Mouse (Mus musculus): Measurements from ENCODE around the gene Vps13c. TPM values are rescaled to one million over a fixed set of nuclear protein-coding genes. Genes with fewer than 3 reads are reported as not detected.
A peak's percentile ranks its signal among the peaks of the same experiment; 100 is the strongest.

Gene Vps13c
- polyA plus RNA-seq, 1 experiment from 2014 or later = 3.9 TPM

- Histone ChIP-seq H3K27me3 (no peaks in the 10 kb centered on the region), H3K4me3 (replicated peaks) (no peak overlapping the region), H3K9me3 (replicated peaks) (no peaks in the 10 kb centered on the region), H3K4me2 (replicated peaks) (no peak overlapping the region), H3K36me3 (peaks cover under 1% of the 10 kb centered on the region; the same call in 1 of the 2 replicates), H3K4me1 (no peaks in the 10 kb centered on the region), H3K9ac (no peak overlapping the region), H3K27ac (replicated peaks) (no peak overlapping the region)
- ATAC-seq (ENCODE audit: insufficient number of reproducible peaks, low FRiP score, low TSS enrichment, low read depth) = no peak
- WGBS = 90% methylated on average over 5 of the region's 5 CpGs
These were observed 23.1 kb downstream of the Vps13c start for GRCm38 (mm10) chr9:67863332-67863731.

- Histone ChIP-seq H3K9ac (no peak overlapping the region), H3K36me3 (no peaks in the 10 kb centered on the region), H3K9me3 (replicated peaks) (no peaks in the 10 kb centered on the region), H3K4me3 (replicated peaks) (no peak overlapping the region), H3K27ac (replicated peaks) (no peak overlapping the region), H3K4me1 (no peaks in the 10 kb centered on the region), H3K27me3 (no peaks in the 10 kb centered on the region), H3K4me2 (replicated peaks) (no peak overlapping the region)
- 46% methylated on average over 4 of the region's 4 CpGs for WGBS
- no peak for ATAC-seq (ENCODE audit: insufficient number of reproducible peaks, low FRiP score, low TSS enrichment, low read depth)
These were observed 23.8 kb downstream of the Vps13c start for GRCm38 (mm10) chr9:67864011-67864410.

- Histone ChIP-seq H3K4me1 (no peaks in the 10 kb centered on the region), H3K27ac (replicated peaks) (no peak overlapping the region), H3K4me2 (replicated peaks) (no peak overlapping the region), H3K9ac (no peak overlapping the region), H3K36me3 (no peaks in the 10 kb centered on the region), H3K4me3 (replicated peaks) (no peak overlapping the region), H3K9me3 (replicated peaks) (no peaks in the 10 kb centered on the region), H3K27me3 (no peaks in the 10 kb centered on the region)
- 34% methylated on average over 7 of the region's 7 CpGs for WGBS
- no peak for ATAC-seq (ENCODE audit: insufficient number of reproducible peaks, low FRiP score, low TSS enrichment, low read depth)
These were observed 25.2 kb downstream of the Vps13c start for GRCm38 (mm10) chr9:67865411-67865810.

GRCm38 (mm10) chr9:67867411-67867810 is 27.2 kb downstream of the Vps13c start:
- no peaks in the 10 kb centered on the region for H3K36me3 ChIP-seq
- no peak overlapping the region for H3K9ac ChIP-seq
- H3K4me2 ChIP-seq (replicated peaks) = no peak overlapping the region
- H3K4me1 ChIP-seq = no peaks in the 10 kb centered on the region
- no peak for ATAC-seq (ENCODE audit: insufficient number of reproducible peaks, low FRiP score, low TSS enrichment, low read depth)
- WGBS = 78% methylated on average over 6 of the region's 6 CpGs
- no peaks in the 10 kb centered on the region for H3K9me3 ChIP-seq (replicated peaks)
- no peak overlapping the region for H3K4me3 ChIP-seq (replicated peaks)
- H3K27me3 ChIP-seq = no peaks in the 10 kb centered on the region
- no peak overlapping the region for H3K27ac ChIP-seq (replicated peaks)

- no peaks in the 10 kb centered on the region for H3K27me3 ChIP-seq
- no peak for ATAC-seq (ENCODE audit: insufficient number of reproducible peaks, low FRiP score, low TSS enrichment, low read depth)
- 78% methylated on average over 16 of the region's 16 CpGs for WGBS
These were observed 29.7 kb downstream of the Vps13c start for GRCm38 (mm10) chr9:67869691-67870450.

GRCm38 (mm10) chr9:67874522-67875222 is 34.5 kb downstream of the Vps13c start:
- no peaks in the 10 kb centered on the region for H3K9me3 ChIP-seq (replicated peaks)
- H3K4me1 ChIP-seq = no peaks in the 10 kb centered on the region
- WGBS = 87% methylated on average over 7 of the region's 7 CpGs
- H3K4me2 ChIP-seq (replicated peaks) = no peak overlapping the region
- H3K36me3 ChIP-seq = peaks cover 3% of the 10 kb centered on the region; the same call in 1 of the 2 replicates
- no peak overlapping the region for H3K27ac ChIP-seq (replicated peaks)
- H3K27me3 ChIP-seq = no peaks in the 10 kb centered on the region
- no peak overlapping the region for H3K4me3 ChIP-seq (replicated peaks)
- no peak overlapping the region for H3K9ac ChIP-seq
- no peak for ATAC-seq (ENCODE audit: insufficient number of reproducible peaks, low FRiP score, low TSS enrichment, low read depth)

More at GRCm38 (mm10) chr9:67869691-67870450, 29.7 kb downstream of the Vps13c start:
- Histone ChIP-seq H3K36me3 (no peaks in the 10 kb centered on the region), H3K4me2 (replicated peaks) (no peak overlapping the region), H3K4me3 (replicated peaks) (no peak overlapping the region), H3K9ac (no peak overlapping the region), H3K27ac (replicated peaks) (no peak overlapping the region), H3K4me1 (no peaks in the 10 kb centered on the region), H3K9me3 (replicated peaks) (no peaks in the 10 kb centered on the region)

- Histone ChIP-seq H3K9me3 (replicated peaks) (no peaks in the 10 kb centered on the region), H3K27me3 (no peaks in the 10 kb centered on the region), H3K9ac (no peak overlapping the region), H3K4me3 (replicated peaks) (no peak overlapping the region), H3K27ac (replicated peaks) (no peak overlapping the region), H3K4me1 (no peaks in the 10 kb centered on the region), H3K4me2 (replicated peaks) (no peak overlapping the region), H3K36me3 (peaks cover 3% of the 10 kb centered on the region; the same call in 1 of the 2 replicates)
- ATAC-seq (ENCODE audit: insufficient number of reproducible peaks, low FRiP score, low TSS enrichment, low read depth) = no peak
- WGBS = 65% methylated on average over 2 of the region's 2 CpGs
These were observed 35.1 kb downstream of the Vps13c start for GRCm38 (mm10) chr9:67875337-67875736.

GRCm38 (mm10) chr9:67877081-67877718 is 37.0 kb downstream of the Vps13c start:
- ATAC-seq (ENCODE audit: insufficient number of reproducible peaks, low FRiP score, low TSS enrichment, low read depth) = no peak
- Histone ChIP-seq H3K4me2 (replicated peaks) (peak overlapping the region; percentile 12; the same call in 1 of the 2 replicates), H3K27me3 (no peaks in the 10 kb centered on the region), H3K4me1 (no peaks in the 10 kb centered on the region), H3K9me3 (replicated peaks) (no peaks in the 10 kb centered on the region), H3K4me3 (replicated peaks) (no peak overlapping the region), H3K27ac (replicated peaks) (no peak overlapping the region), H3K36me3 (peaks cover 7% of the 10 kb centered on the region), H3K9ac (no peak overlapping the region)
- WGBS = 62% methylated on average over 14 of the region's 14 CpGs

GRCm38 (mm10) chr9:67878197-67878769 is 38.1 kb downstream of the Vps13c start:
- WGBS = 91% methylated on average over 11 of the region's 11 CpGs
- Histone ChIP-seq H3K9me3 (replicated peaks) (no peaks in the 10 kb centered on the region), H3K4me2 (replicated peaks) (no peak overlapping the region), H3K27ac (replicated peaks) (no peak overlapping the region), H3K36me3 (peaks cover 7% of the 10 kb centered on the region), H3K4me1 (no peaks in the 10 kb centered on the region), H3K4me3 (replicated peaks) (no peak overlapping the region), H3K27me3 (no peaks in the 10 kb centered on the region), H3K9ac (no peak overlapping the region)
- ATAC-seq (ENCODE audit: insufficient number of reproducible peaks, low FRiP score, low TSS enrichment, low read depth) = no peak

- no peaks in the 10 kb centered on the region for H3K4me1 ChIP-seq
- H3K27ac ChIP-seq (replicated peaks) = no peak overlapping the region
- no peak overlapping the region for H3K4me3 ChIP-seq (replicated peaks)
- H3K27me3 ChIP-seq = no peaks in the 10 kb centered on the region
- H3K9me3 ChIP-seq (replicated peaks) = no peaks in the 10 kb centered on the region
- H3K4me2 ChIP-seq (replicated peaks) = no peak overlapping the region
- peaks cover 17% of the 10 kb centered on the region for H3K36me3 ChIP-seq
- WGBS = 90% methylated on average over 13 of the region's 13 CpGs
- H3K9ac ChIP-seq = no peak overlapping the region
- no peak for ATAC-seq (ENCODE audit: insufficient number of reproducible peaks, low FRiP score, low TSS enrichment, low read depth)
These were observed 43.3 kb downstream of the Vps13c start for GRCm38 (mm10) chr9:67883349-67883984.

GRCm38 (mm10) chr9:67884095-67884494 is 43.9 kb downstream of the Vps13c start:
- Histone ChIP-seq H3K4me3 (replicated peaks) (no peak overlapping the region), H3K27ac (replicated peaks) (no peak overlapping the region), H3K4me2 (replicated peaks) (no peak overlapping the region), H3K4me1 (no peaks in the 10 kb centered on the region), H3K9me3 (replicated peaks) (no peaks in the 10 kb centered on the region), H3K9ac (no peak overlapping the region), H3K36me3 (peaks cover 17% of the 10 kb centered on the region), H3K27me3 (no peaks in the 10 kb centered on the region)
- ATAC-seq (ENCODE audit: insufficient number of reproducible peaks, low FRiP score, low TSS enrichment, low read depth) = no peak
- 88% methylated on average over 3 of the region's 3 CpGs for WGBS
